Mouse (Mus musculus) frontal cortex, postnatal 14 days (tissue): ENCODE measurements around the gene Arx.

Experiments
- DNase-seq, 2 experiments: peaks; one replicate each; pipeline ENCODE4 v3.0.0; 2022; ENCODE audit warnings: low spot score in 2 of 2

Arx gene

DNA sequence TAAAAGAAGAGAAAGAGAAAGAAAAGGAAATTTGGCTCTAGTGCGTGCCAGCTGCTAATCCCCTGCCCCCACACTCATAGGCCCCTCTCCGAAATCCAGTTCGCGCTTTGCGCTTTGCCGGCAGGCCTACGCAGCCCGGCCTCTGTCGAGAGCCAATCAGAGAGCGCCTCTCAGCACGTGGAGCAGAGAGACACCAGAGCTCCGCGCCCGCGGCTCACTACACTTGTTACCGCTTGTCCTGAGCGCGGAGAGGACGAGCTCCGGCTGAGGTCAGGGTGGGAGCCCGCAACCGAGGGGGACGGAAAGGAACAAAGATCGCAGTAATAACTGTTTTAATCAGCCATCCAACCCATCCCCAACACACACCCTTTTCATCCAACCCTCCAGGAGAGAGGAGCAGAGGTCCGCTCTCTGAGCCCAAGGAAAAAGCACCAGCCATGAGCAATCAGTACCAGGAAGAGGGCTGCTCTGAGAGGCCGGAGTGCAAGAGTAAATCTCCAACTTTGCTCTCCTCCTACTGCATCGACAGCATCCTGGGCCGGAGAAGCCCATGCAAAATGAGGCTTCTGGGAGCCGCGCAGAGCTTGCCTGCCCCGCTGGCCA is at the start of gene Arx:
Gene Arx (plus strand): TSS at position 155 of the 603 bp plus-strand sequence.
- peak; percentile 60 to 68 for DNase-seq

DNA sequence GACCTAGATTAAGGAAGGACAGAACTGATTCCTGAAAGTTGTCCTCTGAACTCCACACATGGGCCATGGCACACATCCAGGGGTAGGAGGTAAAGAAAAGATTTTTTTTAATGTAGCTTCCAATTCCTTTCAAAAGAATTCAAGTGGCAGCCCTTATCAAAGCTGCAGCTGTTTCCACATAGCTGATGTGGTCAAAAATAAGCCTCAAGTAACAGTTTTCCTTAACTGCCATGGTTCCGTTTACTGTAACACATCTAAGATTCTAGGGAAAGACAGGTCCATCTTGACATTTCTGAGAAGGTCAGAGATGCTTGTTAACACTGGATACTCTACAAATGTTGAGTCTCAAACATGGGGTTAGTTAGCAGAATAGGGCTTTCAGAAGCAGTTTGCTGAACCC is 34.9 kb upstream of the Arx start:
- no peak for DNase-seq

- no peak for DNase-seq
These were observed 10.6 kb upstream of the Arx start for GRCm38 (mm10) chrX:93275689-93276088.

DNA sequence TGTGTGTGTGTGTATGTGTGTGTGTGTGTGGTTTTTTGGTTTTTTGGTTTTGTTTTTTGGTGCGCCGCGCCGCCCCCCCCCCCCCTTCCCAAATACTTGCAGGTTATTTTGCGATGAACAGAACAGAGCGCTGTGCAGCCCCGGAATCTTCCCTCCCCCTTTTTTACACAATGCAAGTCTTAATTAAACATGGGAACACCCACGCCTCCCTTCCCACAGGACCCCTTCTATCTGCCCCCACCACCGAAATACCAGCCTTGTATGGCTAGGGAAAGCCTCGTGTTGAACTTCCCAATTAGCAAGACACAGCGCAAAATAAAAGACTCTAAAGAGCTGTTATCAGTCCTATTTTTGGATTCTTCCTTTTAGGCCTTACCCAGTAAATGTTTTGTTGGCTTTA is 6.3 kb upstream of the Arx start:
- no peak for DNase-seq

DNA sequence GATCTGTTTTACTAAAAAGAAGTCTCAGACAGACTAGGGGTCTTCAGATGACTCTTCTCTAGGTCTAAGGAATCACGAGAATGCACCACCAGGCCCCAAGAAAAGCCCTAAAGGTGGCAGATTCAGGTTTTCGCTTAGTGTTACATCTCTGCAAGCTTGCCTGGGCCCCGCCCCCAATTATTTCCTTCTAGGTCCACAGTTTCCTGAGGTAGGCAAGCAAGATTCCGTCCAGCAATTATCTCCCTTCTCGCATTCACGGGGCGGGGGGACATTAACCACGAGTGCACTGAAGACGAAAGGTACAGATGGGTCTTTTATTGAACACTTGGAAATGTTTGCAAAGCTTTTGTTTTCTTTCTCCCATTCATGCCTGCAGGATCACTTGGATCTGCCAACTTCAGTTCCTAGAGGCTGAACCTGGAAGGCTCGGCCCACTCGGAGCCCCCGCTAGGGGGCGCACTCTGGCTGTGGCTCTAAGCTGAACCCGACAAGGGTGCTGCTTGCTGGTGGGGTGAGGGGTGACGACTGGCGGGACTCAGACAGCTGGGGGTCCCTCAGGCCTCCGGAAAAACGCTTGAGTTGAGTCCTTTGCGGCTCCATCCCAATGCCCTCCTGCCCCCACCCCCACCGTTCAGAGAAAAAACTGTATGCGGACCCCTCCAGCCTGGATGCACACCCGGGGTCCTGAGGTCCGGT is 5.1 kb upstream of the Arx start:
- DNase-seq, result peak in 1 of 2 experiments; percentile 55

- no peak for DNase-seq
These were observed 4.5 kb upstream of the Arx start for GRCm38 (mm10) chrX:93281756-93282155.

GRCm38 (mm10) chrX:93285091-93285490 is 1.2 kb upstream of the Arx start:
- DNase-seq, result no peak

DNA sequence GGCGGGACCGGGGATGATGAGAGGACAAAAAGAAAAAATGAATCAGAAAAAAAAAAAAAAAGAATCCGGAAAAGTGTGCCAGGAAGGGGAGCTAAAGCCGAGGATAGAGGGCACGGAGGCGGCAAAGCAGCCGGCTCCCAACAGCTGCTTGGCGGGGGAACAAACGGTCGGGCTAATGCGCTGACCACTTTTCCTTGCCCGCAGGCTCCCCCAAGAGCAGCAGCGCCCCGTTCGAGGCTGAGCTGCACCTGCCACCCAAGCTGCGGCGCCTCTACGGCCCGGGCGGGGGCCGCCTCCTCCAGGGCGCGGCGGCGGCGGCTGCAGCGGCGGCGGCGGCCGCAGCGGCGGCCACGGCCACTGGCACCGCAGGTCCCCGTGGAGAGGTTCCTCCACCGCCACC is 2.1 kb downstream of the Arx start:
- no peak for DNase-seq

GRCm38 (mm10) chrX:93289076-93289475 is 2.8 kb downstream of the Arx start:
- DNase-seq, result no peak

GRCm38 (mm10) chrX:93289851-93290380 is 3.7 kb downstream of the Arx start:
- DNase-seq, result no peak

- no peak for DNase-seq
These were observed 5.8 kb downstream of the Arx start for GRCm38 (mm10) chrX:93292031-93292430.

DNA sequence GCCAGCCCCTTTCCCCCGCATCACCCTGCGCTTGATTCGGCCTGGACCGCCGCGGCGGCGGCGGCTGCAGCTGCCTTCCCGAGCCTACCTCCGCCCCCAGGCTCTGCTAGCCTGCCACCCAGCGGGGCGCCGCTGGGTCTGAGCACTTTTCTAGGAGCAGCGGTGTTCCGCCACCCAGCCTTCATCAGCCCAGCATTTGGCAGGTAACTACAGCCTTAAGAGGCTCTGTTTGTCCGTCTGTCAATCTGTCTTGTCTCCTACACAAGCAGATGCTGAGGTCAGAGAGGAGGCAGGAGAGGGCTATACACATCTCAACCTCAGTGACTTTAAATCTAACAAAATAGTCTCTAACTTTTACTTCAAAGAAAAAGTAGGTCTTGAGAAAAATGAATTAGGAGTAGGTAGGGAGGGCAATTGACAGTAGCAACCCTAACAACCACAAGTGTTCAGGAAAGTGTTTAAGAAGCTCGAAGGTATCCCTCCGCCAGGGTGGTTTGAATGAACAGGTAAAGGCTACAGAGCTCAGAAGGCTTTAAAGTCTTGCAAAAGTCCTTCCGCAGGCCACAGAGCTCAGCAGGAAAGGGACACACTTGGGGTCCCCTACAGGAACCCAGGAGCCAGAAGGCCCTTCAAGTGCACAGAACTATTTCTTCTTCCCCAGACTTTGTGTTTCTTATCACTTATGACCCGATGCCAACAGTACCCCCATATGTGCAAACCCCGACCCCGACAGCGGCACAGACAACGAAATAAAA is 8.7 kb downstream of the Arx start:
- DNase-seq, result no peak

GRCm38 (mm10) chrX:93295819-93296218 is 9.6 kb downstream of the Arx start:
- no peak for DNase-seq

- DNase-seq, result no peak
These were observed 10.8 kb downstream of the Arx start for GRCm38 (mm10) chrX:93297001-93297441.

GRCm38 (mm10) chrX:93299046-93299626 is 12.9 kb downstream of the Arx start:
- DNase-seq, result no peak

DNA sequence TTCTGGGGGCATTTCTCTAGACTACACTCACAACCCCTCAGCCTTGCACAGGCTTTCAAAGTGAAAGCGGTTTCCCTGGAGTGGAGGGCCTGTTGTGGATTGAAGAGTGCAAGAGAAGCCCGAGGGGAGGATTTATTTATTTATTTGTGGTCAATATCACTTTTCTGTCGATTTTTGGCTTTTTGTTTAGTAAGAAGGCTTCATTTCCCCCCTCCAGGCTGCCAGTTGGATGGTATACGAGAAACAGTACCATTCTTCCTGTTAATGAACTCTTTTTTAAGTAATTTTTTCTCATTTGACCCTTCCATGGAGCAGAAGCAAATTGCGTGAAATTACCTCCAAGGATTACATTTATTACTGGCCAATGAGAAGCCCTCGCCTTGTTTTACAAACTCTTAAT is 13.5 kb downstream of the Arx start:
- DNase-seq, result no peak

- DNase-seq, result no peak
These were observed 14.1 kb downstream of the Arx start for GRCm38 (mm10) chrX:93300183-93300815.

DNA sequence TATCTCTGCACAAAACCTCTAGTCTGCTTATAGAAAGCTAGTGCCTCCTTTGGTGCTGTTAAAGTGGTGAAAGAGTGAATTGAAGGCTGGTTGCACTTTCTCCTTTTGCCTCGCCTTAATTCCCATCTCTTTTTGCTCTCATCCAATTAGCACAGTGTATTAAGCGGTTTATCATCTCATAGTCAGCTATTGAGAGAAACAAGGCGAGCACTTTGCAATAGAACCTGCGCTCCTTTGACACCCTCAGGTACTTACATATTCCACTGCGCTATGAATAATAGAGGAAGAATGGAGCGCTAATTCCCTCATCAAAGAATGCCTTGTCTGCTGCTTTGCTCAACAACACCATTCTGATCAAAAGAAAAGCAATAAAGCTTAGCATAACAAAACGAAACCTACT is 15.6 kb downstream of the Arx start:
- no peak for DNase-seq

DNA sequence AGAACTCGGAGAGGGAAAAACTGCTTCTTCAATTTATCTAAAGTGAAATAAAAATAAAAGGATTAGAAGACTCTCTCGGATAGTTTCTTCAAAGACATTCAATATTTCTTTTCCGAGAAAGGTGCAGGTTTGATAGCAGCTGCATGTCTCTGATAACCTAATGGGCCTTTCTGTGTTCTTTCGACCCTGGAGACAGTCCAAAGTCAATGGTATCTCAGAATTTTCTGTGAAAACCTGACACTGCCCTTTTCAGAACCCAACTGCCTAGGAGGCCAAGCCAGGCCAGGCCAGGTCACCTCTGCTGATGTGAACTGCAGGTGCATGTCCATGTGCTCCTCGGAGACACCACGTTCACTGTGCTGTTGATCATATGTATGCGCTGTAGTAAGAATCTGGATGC is 19.5 kb downstream of the Arx start:
- DNase-seq, result no peak

DNA sequence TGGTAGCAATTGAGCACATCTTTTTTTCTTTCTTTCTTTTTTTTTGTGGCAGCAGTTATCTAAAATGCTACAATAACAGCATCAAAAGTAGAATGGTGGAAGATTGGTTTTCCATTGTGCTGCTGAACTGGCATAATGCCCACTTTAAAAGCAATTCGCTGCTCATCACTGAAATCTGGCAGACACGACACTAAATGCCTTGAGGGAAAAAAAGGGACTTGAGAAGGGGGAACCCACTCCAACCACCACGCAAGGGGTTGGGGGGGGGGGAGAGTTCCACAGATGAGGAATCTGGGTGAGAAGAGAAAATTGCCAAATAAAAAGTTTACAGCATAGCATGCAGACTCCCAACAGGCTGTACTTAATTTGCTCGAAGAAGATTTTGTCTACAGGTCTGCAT is 31.3 kb downstream of the Arx start:
- DNase-seq, result no peak

DNA sequence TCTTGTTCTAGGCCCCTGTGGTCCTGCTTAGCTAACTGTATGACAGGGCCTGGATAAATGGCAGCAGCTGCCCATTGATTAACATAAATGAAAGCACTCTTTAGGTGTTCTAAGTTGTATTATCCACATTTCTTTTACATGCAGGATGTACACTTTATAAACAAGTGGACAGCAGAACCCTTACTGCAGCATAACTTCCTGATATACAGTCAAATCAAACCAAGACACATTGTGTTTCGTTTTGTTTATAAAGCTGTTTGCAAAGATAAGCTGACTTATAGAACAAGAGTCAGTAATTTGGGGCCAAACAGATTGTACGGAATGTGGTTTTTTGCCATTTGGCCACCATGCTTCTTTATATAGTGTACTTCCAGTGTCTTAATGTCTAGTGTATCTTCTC is 33.7 kb downstream of the Arx start:
- DNase-seq, result no peak

GRCm38 (mm10) chrX:93321336-93321735 is 35.1 kb downstream of the Arx start:
- no peak for DNase-seq
